Mouse (Mus musculus) olfactory bulb, adult 2 months (tissue): ENCODE measurements at regions not wholly inside any gene's neighbourhood (a gene's known extent, or its start where the extent isn't known, plus 50 kb on each side); places are given as distances from the start of the nearest gene placed in this dataset.

Experiments
- H3K27ac ChIP-seq: fragments of 200-500 bp; 2 replicates; pipeline ENCODE4 v1.5.1; 2012; ENCODE audit warnings: low read depth, low read length; ENCODE audit not compliant: insufficient read depth
- H3K4me1 ChIP-seq: fragments of 200-500 bp; 2 replicates; pipeline ENCODE4 v1.6.1; 2012; ENCODE audit warnings: low read length; ENCODE audit not compliant: control insufficient read depth, insufficient read depth
- H3K4me3 ChIP-seq: fragments of 200-500 bp; 2 replicates; pipeline ENCODE4 v1.5.1; 2012; ENCODE audit warnings: mild to moderate bottlenecking, low read depth, low read length, moderate library complexity; ENCODE audit not compliant: insufficient read depth
- CTCF ChIP-seq: fragments of 200-500 bp; IDR thresholded peaks from 2 replicates; pipeline ENCODE4 v1.5.1; 2012; ENCODE audit warnings: low read depth, mild to moderate bottlenecking, low read length, moderate library complexity; ENCODE audit not compliant: insufficient read depth
- POLR2A ChIP-seq: fragments of 200-500 bp; IDR thresholded peaks from 2 replicates; pipeline ENCODE4 v1.6.1; 2012; ENCODE audit warnings: mild to moderate bottlenecking, low read depth, low read length, moderate library complexity; ENCODE audit not compliant: insufficient read depth
- WGBS: fragments of 180-500 bp; shearing (Covaris S2); methylation state at CpG from one replicate; pipeline ENCODE4 v1.1.7; 2018; 5-methylcytosine and 5-hydroxymethylcytosine counted together

- TF ChIP-seq POLR2A (no peak), CTCF (no peak)
- Histone ChIP-seq H3K4me3 (no peak overlapping the region), H3K27ac (no peak overlapping the region), H3K4me1 (no peaks in the 10 kb centered on the region)
- WGBS, result 75% methylated on average over 9 of the region's 9 CpGs
Observed at GRCm38 (mm10) chr10:18907276-18907960, 62.6 kb downstream of the Perp start.

- TF ChIP-seq POLR2A, result no peak
- TF ChIP-seq CTCF, result no peak
- H3K4me3 ChIP-seq, result no peak overlapping the region
- 86% methylated on average over 3 of the region's 3 CpGs for whole genome bisulfite sequencing
Observed at GRCm38 (mm10) chr10:18909307-18909706, 64.5 kb downstream of the Perp start.

GRCm38 (mm10) chr10:18910898-18911297 is 66.1 kb downstream of the Perp start:
- Histone ChIP-seq H3K4me1 (no peaks in the 10 kb centered on the region), H3K4me3 (no peak overlapping the region), H3K27ac (no peak overlapping the region)
- TF ChIP-seq POLR2A (no peak), CTCF (0 out of 2 replicates have a peak, but pooled peaks have one; percentile 17)
- 11% methylated on average over 2 of the region's 2 CpGs for WGBS

More at GRCm38 (mm10) chr10:18909307-18909706, 64.5 kb downstream of the Perp start:
- Histone ChIP-seq H3K4me1 (no peaks in the 10 kb centered on the region), H3K27ac (no peak overlapping the region)

GRCm38 (mm10) chr10:18917120-18917616 is 72.3 kb downstream of the Perp start:
- no peak for TF ChIP-seq CTCF
- no peak for TF ChIP-seq POLR2A
- 60% methylated on average over 6 of the region's 6 CpGs for WGBS
- Histone ChIP-seq H3K4me1 (no peaks in the 10 kb centered on the region), H3K27ac (no peak overlapping the region), H3K4me3 (no peak overlapping the region)

- H3K27ac ChIP-seq, result no peak overlapping the region
- WGBS, result 79% methylated on average over 3 of the region's 3 CpGs
- H3K4me1 ChIP-seq, result no peaks in the 10 kb centered on the region
- no peak overlapping the region for H3K4me3 ChIP-seq
- no peak for TF ChIP-seq POLR2A
- TF ChIP-seq CTCF, result no peak
Observed at GRCm38 (mm10) chr10:18923088-18923821, 78.4 kb downstream of the Perp start.

- Histone ChIP-seq H3K4me1 (no peaks in the 10 kb centered on the region), H3K4me3 (no peak overlapping the region), H3K27ac (no peak overlapping the region)
- 91% methylated on average over 2 of the region's 2 CpGs for WGBS
- TF ChIP-seq CTCF (no peak), POLR2A (no peak)
Observed at GRCm38 (mm10) chr10:18927811-18928210, 83.0 kb downstream of the Perp start.

- Histone ChIP-seq H3K27ac (no peak overlapping the region), H3K4me1 (no peaks in the 10 kb centered on the region), H3K4me3 (no peak overlapping the region)
- 43% methylated on average over 2 of the region's 2 CpGs for WGBS
- TF ChIP-seq CTCF (no peak), POLR2A (no peak)
Observed at GRCm38 (mm10) chr10:18931344-18931743, 84.1 kb downstream of the Tnfaip3 start.

- Histone ChIP-seq H3K4me3 (no peak overlapping the region), H3K27ac (no peak overlapping the region), H3K4me1 (no peaks in the 10 kb centered on the region)
- no peak for TF ChIP-seq CTCF
- no peak for TF ChIP-seq POLR2A
- WGBS, result 41% methylated on average over 4 of the region's 4 CpGs
Observed at GRCm38 (mm10) chr10:18941447-18941846, 74.0 kb downstream of the Tnfaip3 start.

GRCm38 (mm10) chr10:18941908-18942307 is 73.5 kb downstream of the Tnfaip3 start:
- WGBS, result 88% methylated on average over 7 of the region's 7 CpGs
- Histone ChIP-seq H3K27ac (no peak overlapping the region), H3K4me3 (no peak overlapping the region), H3K4me1 (no peaks in the 10 kb centered on the region)
- TF ChIP-seq CTCF (no peak), POLR2A (no peak)
